Mouse (Mus musculus) CH12.LX (cell line): ENCODE measurements around the gene Skor1.

Source experiments
- CTCF ChIP-seq, 2 experiments: IDR thresholded peaks in 1 of 2; conservative IDR thresholded peaks in 1 of 2; 2 replicates each; pipeline ENCODE4 v1.5.1; 2011 to 2012; ENCODE audit warnings: low read depth in 2 of 2, low read length in 2 of 2, improper control_type of control experiment in 1 of 2, inconsistent platforms in 1 of 2, mild to moderate bottlenecking in 1 of 2, moderate library complexity in 1 of 2
- ETS1 ChIP-seq: conservative IDR thresholded peaks from 2 replicates; pipeline ENCODE4 v1.6.1; 2012; ENCODE audit warnings: low read depth, mild to moderate bottlenecking, inconsistent platforms, low read length, improper control_type of control experiment, moderate library complexity
- HCFC1 ChIP-seq: IDR thresholded peaks from 2 replicates; pipeline ENCODE4 v1.6.1; 2012; ENCODE audit warnings: low read depth, mild to moderate bottlenecking, inconsistent platforms, low read length, improper control_type of control experiment
- MYC ChIP-seq: IDR thresholded peaks from 2 replicates; pipeline ENCODE4 v1.6.1; 2011; ENCODE audit warnings: low read depth, mild to moderate bottlenecking, improper control_type of control experiment, low read length
- SIN3A ChIP-seq: IDR thresholded peaks from 2 replicates; pipeline ENCODE4 v1.6.1; 2012; ENCODE audit warnings: low read length, improper control_type of control experiment, inconsistent platforms
- ZMIZ1 ChIP-seq: IDR thresholded peaks from 2 replicates; pipeline ENCODE4 v1.6.1; 2012; ENCODE audit warnings: low read depth, mild to moderate bottlenecking, inconsistent platforms, low read length, improper control_type of control experiment
- ZNF384 ChIP-seq: IDR thresholded peaks from 2 replicates; pipeline ENCODE4 v1.6.1; 2012; ENCODE audit warnings: low read depth, low read length, improper control_type of control experiment, inconsistent platforms

- TF ChIP-seq HCFC1 (no peak), ZNF384 (no peak), ZMIZ1 (no peak), MYC (no peak), SIN3A (no peak), ETS1 (no peak), CTCF (conservative IDR thresholded peaks at IDR 0.05 in 1 of 2, IDR thresholded peaks at IDR 0.05 in 1 of 2; ENCODE audit: low read depth in 2 of 2, low read length in 2 of 2) (no peak)
These were observed 35.1 kb upstream of the Skor1 start for GRCm38 (mm10) chr9:63183864-63184263.
